Mouse (Mus musculus) kidney, embryonic 16.5 days (tissue): Measurements from ENCODE around the gene Gm10197. TPM values are rescaled to one million over a fixed set of nuclear protein-coding genes. Genes with fewer than 3 reads are reported as not detected.
"Not testable (repeated sequence)": the region's sequence is repeated elsewhere in the genome, so short reads cannot be mapped to it uniquely, and the experiment has no call there.

Experiments used
- ATAC-seq: fragments of 200-750 bp; cut with Nextera tagmentation; 2 replicates; pipeline ENCODE4 v1.8.0; 2017; ENCODE audit warnings: moderate TSS enrichment; ENCODE audit not compliant: low FRiP score, low TSS enrichment
- H3K27ac ChIP-seq: fragments of 300-500 bp; sonication (generic); 2 replicates; pipeline ENCODE4 v1.5.1; 2014; ENCODE audit warnings: low read length
- H3K27me3 ChIP-seq: fragments of 300-500 bp; sonication (generic); 2 replicates; pipeline ENCODE4 v1.6.1; 2014; ENCODE audit warnings: low read length, control low read depth, mixed read lengths; ENCODE audit not compliant: insufficient read depth
- H3K36me3 ChIP-seq: fragments of 300-500 bp; sonication (generic); 2 replicates; pipeline ENCODE4 v1.6.1; 2014; ENCODE audit warnings: low read length, control low read depth, mixed read lengths; ENCODE audit not compliant: insufficient read depth
- H3K4me1 ChIP-seq: fragments of 300-500 bp; sonication (generic); 2 replicates; pipeline ENCODE4 v1.6.1; 2014; ENCODE audit warnings: low read length, control low read depth, mixed read lengths; ENCODE audit not compliant: insufficient read depth
- H3K4me2 ChIP-seq: fragments of 300-500 bp; sonication (generic); replicated peaks from 2 replicates; pipeline ENCODE4 v1.6.1; 2014; ENCODE audit warnings: low read depth, low read length
- H3K4me3 ChIP-seq: fragments of 300-500 bp; sonication (generic); 2 replicates; pipeline ENCODE4 v1.5.1; 2014; ENCODE audit warnings: mild to moderate bottlenecking, low read length
- H3K9ac ChIP-seq: fragments of 300-500 bp; sonication (generic); replicated peaks from 2 replicates; pipeline ENCODE4 v1.6.1; 2014; ENCODE audit warnings: low read length
- H3K9me3 ChIP-seq: fragments of 300-500 bp; sonication (generic); 2 replicates; pipeline ENCODE4 v1.6.1; 2016; ENCODE audit warnings: low read length, control low read depth
- WGBS: fragments of 180-500 bp; shearing (Covaris S2); extraction: QIAGEN DNeasy Blood & Tissue Kit; methylation state at CpG from one replicate; pipeline ENCODE4 v1.1.7; 2014; 5-methylcytosine and 5-hydroxymethylcytosine counted together
- polyA plus RNA-seq: library from polyadenylated mRNA; unstranded; fragments of >200 nt; fragmentation: Nextera tagmentation; extraction: Ambion mirVana; gene quantifications from 2 replicates; pipeline ENCODE4 v1.2.1, GENCODE M21; 2015

The Gm10197 gene
- polyA plus RNA-seq, 1 experiment from 2014 or later, result not detected

GRCm38 (mm10) chr19:53394956-53395355 is 23.4 kb upstream of the Gm10197 start:
- H3K27ac ChIP-seq, H3K9ac ChIP-seq, H3K9me3 ChIP-seq, ATAC-seq, H3K36me3 ChIP-seq, H3K4me2 ChIP-seq, H3K4me3 ChIP-seq, H3K4me1 ChIP-seq, H3K27me3 ChIP-seq: not testable (repeated sequence)
- WGBS, result 66% methylated on average over 3 of the region's 3 CpGs

DNA sequence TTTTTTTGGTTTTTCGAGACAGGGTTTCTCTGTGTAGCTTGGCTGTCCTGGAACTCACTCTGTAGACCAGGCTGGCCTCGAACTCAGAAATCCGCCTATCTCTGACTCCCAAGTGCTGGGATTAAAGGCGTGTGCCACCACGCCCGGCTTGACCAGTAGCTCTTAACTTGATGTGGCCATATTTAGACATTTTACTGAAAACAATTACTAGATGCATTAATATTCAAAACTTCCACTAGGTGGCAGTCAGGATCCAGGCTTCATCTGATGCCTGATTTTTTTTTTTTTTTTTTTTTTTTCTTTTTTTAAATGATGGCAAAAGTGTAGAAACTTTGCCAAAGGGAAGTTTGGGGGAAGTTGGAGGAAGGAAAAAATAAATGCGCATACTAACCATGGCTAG is 23.0 kb upstream of the Gm10197 start:
- Histone ChIP-seq H3K27ac (no peak overlapping the region), H3K4me3 (no peak overlapping the region), H3K4me2 (no peak overlapping the region), H3K9me3 (no peaks in the 10 kb centered on the region), H3K4me1 (peaks cover 9% of the 10 kb centered on the region), H3K36me3 (no peaks in the 10 kb centered on the region), H3K9ac (0 out of 2 replicates have a peak overlapping the region, but pooled peaks have one; percentile 29), H3K27me3 (no peaks in the 10 kb centered on the region)
- WGBS, result 15% methylated on average over 7 of the region's 7 CpGs
- no peak for ATAC-seq

DNA sequence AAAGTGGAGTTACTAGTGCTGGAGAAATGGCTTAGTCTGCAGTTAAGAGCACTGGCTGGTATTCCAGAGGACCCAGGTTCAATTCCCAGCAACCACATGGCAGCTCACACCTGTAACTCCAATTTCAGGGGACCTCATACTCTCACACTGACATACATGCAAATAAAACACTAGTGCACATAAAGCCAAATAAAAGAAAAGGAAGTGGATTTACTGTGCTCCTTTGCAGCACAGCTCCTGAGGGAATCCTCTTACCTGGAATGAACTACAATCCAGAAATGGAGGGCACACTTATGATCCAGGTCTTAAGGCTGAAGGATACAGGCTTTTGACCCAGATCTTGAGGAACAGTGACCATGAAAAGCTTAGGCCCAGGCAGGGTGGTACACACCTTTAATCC is 22.1 kb upstream of the Gm10197 start:
- Histone ChIP-seq H3K27me3 (no peaks in the 10 kb centered on the region), H3K4me2 (no peak overlapping the region), H3K27ac (no peak overlapping the region), H3K4me1 (peaks cover 14% of the 10 kb centered on the region), H3K9me3 (no peaks in the 10 kb centered on the region), H3K36me3 (no peaks in the 10 kb centered on the region), H3K4me3 (no peak overlapping the region), H3K9ac (no peak overlapping the region)
- no peak for ATAC-seq

DNA sequence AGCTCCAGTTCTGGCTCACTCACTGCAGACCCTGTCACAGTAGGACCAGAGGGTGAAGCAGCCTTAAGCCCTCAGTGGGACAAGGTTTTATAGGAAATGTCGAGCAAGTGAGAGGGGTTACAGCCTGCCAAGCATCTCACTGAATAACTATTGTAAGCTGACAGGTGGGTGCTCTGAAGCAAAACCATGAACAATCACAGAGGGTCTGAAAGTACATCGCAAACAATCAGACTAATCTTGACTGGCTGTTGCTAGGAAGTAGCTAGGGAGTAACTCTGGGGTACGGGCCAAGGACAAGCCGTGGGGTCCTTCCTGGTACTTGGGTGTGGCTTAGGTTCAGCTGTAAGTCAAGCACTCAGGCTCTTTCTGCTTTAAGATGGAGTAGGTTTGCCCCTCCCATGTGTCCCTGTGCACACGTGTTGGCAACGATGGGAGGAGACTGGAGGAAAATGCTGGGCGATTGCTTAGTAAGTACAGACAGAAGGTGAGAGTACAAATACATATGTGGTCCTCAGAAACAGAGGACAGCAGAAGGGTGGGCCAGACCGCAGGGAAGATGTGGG is 21.3 kb upstream of the Gm10197 start:
- WGBS, result 58% methylated on average over 8 of the region's 8 CpGs
- no peak for ATAC-seq
- Histone ChIP-seq H3K4me2 (no peak overlapping the region), H3K27me3 (no peaks in the 10 kb centered on the region), H3K27ac (no peak overlapping the region), H3K9ac (no peak overlapping the region), H3K4me3 (no peak overlapping the region), H3K36me3 (peaks cover 4% of the 10 kb centered on the region), H3K9me3 (no peaks in the 10 kb centered on the region), H3K4me1 (peaks cover 14% of the 10 kb centered on the region)

GRCm38 (mm10) chr19:53391787-53392186 is 20.2 kb upstream of the Gm10197 start:
- Histone ChIP-seq H3K27me3 (no peaks in the 10 kb centered on the region), H3K27ac (no peak overlapping the region; the same call in 1 of the 2 replicates), H3K4me3 (peak overlapping the region; percentile 85; the same call in 1 of the 2 replicates), H3K36me3 (peaks cover 13% of the 10 kb centered on the region), H3K9ac (peak overlapping the region; percentile 76), H3K9me3 (no peaks in the 10 kb centered on the region), H3K4me1 (peaks cover 20% of the 10 kb centered on the region), H3K4me2 (peak overlapping the region; percentile 77)
- no peak for ATAC-seq
- WGBS, result 88% methylated on average over 5 of the region's 5 CpGs

DNA sequence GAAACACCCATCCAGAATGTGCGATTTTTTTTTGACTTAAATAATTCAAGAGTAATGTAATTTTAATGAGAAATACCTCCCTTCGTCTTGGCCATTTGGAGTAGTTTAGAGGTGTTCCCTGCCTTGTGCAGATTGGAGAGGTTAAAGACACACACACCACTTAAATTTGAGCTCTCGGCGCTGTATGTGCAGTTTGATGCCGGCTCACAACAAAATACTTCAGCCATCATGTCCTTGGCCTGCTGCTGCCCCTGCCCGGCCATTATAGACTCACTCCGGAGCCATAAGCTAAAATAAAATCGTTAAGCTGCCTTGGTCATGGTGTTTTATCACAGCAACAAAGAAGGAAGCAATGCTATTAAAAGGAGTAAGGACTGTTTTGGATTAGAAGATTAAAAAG is 19.8 kb upstream of the Gm10197 start:
- 50% methylated on average over 8 of the region's 8 CpGs for WGBS
- peak overlapping the region; percentile 76 for H3K9ac ChIP-seq

GRCm38 (mm10) chr19:53390495-53391007 is 19.0 kb upstream of the Gm10197 start, which contains the start of gene Smndc1:
Gene Smndc1 (minus strand): TSS chr19:53390578.
- 0% methylated on average over 47 of the region's 48 CpGs for WGBS
- peak within 1 kb of the TSS; percentile 99 for H3K27ac ChIP-seq
- H3K4me3 ChIP-seq, result peak within 1 kb of the TSS; percentile 85
- no peaks in the 10 kb centered on the region for H3K27me3 ChIP-seq
- H3K4me1 ChIP-seq, result peaks cover 29% of the 10 kb centered on the region
- H3K36me3 ChIP-seq, result peaks cover 21% of the 10 kb centered on the region
- H3K9ac ChIP-seq, result peak within 1 kb of the TSS; percentile 100
- peak within 1 kb of the TSS; percentile 77 for H3K4me2 ChIP-seq
- peak; percentile 98 for ATAC-seq
- H3K9me3 ChIP-seq, result no peaks in the 10 kb centered on the region

More for the DNA sequence above, 19.8 kb upstream of the Gm10197 start:
- Histone ChIP-seq H3K27me3 (no peaks in the 10 kb centered on the region), H3K36me3 (peaks cover 13% of the 10 kb centered on the region), H3K4me2 (peak overlapping the region; percentile 77), H3K27ac (peak overlapping the region; percentile 15; the same call in 1 of the 2 replicates), H3K4me3 (peak overlapping the region; percentile 85), H3K4me1 (peaks cover 21% of the 10 kb centered on the region), H3K9me3 (no peaks in the 10 kb centered on the region)
- no peak for ATAC-seq

DNA sequence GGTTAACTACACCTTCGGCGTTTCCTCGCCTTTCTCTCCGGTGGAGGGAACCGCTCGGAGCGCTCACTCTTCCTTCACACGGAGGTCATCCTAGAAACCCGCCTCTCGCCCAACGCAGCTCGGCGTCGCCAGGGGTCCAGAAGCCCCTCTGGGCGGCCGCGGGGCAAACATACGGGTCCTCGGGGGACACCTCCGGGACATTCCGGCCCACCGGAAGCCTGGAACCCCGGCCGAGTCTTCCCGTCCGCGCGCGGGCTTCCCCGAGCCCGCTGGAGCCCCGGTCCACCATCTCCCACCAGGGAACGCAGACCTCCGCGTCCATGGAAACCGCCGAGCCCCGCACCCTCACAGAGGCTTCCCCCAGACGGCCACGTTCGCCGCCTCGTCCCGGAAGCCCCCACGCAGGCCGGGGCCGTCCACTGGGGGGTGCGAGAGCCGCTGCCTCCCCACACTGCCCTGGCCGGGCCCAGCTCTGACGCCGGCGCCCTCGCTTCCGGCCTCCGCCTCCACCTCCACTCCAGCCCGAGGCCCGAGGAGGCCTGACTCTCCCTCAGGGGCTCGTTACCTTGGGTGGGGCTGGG is 18.4 kb upstream of the Gm10197 start:
- peaks cover 29% of the 10 kb centered on the region for H3K4me1 ChIP-seq
- ATAC-seq, result peak; percentile 94
- H3K36me3 ChIP-seq, result peaks cover 21% of the 10 kb centered on the region
- peak overlapping the region; percentile 85 for H3K4me3 ChIP-seq
- H3K9ac ChIP-seq, result peak overlapping the region; percentile 100
- peak overlapping the region; percentile 99 for H3K27ac ChIP-seq
- peak overlapping the region; percentile 46 for H3K4me2 ChIP-seq
- H3K27me3 ChIP-seq, result no peaks in the 10 kb centered on the region
- H3K9me3 ChIP-seq, result no peaks in the 10 kb centered on the region
- under 1% methylated on average over 58 of the region's 59 CpGs for WGBS

DNA sequence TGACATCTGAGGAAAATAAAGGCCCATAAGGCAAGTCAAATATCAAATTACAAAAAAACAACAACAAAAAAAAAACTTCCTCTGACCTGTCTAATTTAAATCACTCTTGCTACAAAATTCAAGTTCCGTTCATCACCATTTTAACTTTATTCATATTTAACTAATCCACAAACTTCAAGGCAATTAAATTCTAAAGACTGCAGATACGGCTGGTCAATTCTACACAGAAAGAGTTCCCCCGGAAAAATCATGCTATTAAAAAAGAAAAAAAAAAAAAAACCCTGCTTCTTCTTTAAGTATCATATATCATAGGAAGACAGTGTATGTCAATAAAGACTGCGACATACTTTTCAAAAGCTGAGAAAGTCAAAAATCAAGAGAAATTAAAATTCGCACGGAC is 17.9 kb upstream of the Gm10197 start:
- H3K9me3 ChIP-seq, result no peaks in the 10 kb centered on the region
- H3K4me2 ChIP-seq, result peak overlapping the region; percentile 46
- 7% methylated on average over 6 of the region's 6 CpGs for WGBS
- no peaks in the 10 kb centered on the region for H3K27me3 ChIP-seq
- peaks cover 21% of the 10 kb centered on the region for H3K36me3 ChIP-seq
- H3K27ac ChIP-seq, result peak overlapping the region; percentile 99
- H3K4me1 ChIP-seq, result peaks cover 29% of the 10 kb centered on the region
- H3K9ac ChIP-seq, result peak overlapping the region; percentile 100
- peak overlapping the region; percentile 85 for H3K4me3 ChIP-seq
- ATAC-seq, result no peak

GRCm38 (mm10) chr19:53383336-53383735 is 11.8 kb upstream of the Gm10197 start:
- Histone ChIP-seq H3K36me3 (peaks cover 57% of the 10 kb centered on the region), H3K27me3 (no peaks in the 10 kb centered on the region)
- WGBS, result 96% methylated on average over 15 of the region's 15 CpGs

More at GRCm38 (mm10) chr19:53383336-53383735, 11.8 kb upstream of the Gm10197 start:
- Histone ChIP-seq H3K4me3 (no peak overlapping the region), H3K9me3 (no peaks in the 10 kb centered on the region), H3K4me1 (0 out of 2 replicates have a peak, but pooled peaks cover 15% of the 10 kb centered on the region), H3K27ac (no peak overlapping the region), H3K4me2 (no peak overlapping the region), H3K9ac (no peak overlapping the region)
- ATAC-seq, result no peak
